Mouse (Mus musculus) liver, embryonic 14 days (tissue): ENCODE results near the gene Obp1b. TPM values are rescaled to one million over a fixed set of nuclear protein-coding genes. Genes with fewer than 3 reads are reported as not detected.

Experiments used
- polyA plus RNA-seq: library from polyadenylated mRNA; depleted of rRNA; stranded (reverse); fragments of >200 nt; gene quantifications from 2 replicates; pipeline ENCODE4 v1.2.3, GENCODE M21; 2012; rRNA removed

The Obp1b gene
- polyA plus RNA-seq, result not detected in 2 replicates

DNA sequence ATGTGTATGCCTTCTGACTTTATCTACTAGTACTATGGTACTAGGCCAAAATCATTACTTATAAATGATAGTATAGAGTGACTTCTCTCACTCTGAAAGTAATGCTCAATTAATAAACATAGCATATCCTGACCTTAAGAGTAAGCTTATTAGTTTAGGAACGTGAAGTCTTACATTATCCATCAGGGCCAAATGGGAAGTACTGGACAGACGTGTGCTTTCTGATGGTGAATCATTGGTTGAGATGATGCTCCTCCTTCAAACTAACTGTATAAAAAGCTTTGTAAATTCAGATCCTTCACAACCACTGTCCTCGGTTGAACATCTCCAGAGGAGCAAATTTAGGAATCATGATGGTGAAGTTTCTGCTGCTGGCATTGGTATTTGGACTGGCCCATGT is at the start of gene Obp1b:
Gene Obp1b, plus strand, starts transcription at position 301 of the 400 bp plus-strand sequence.

Other genes with a start within 250 kb of the Obp1b start
- not detected in 2 replicates for gene Obp1a, start 95.4 kb upstream of the Obp1b start, polyA plus RNA-seq
- not detected in 2 replicates for gene Gm5938, start 61.3 kb upstream of the Obp1b start, polyA plus RNA-seq
- not detected in 2 replicates for gene Gm14743, start 59.1 kb downstream of the Obp1b start, polyA plus RNA-seq
- gene 4930480E11Rik, start 182.9 kb downstream of the Obp1b start, polyA plus RNA-seq, result not detected in 2 replicates